Mouse (Mus musculus) T-helper 2 cell (primary cell): ENCODE measurements around the gene Gng2.

Experiments
- in situ Hi-C: fragments of 300-600 bp; cut with MboI, MseI; formaldehyde crosslinking; loops from one replicate; pipeline ENCODE4 v1.15.1; 2025; ENCODE audit warnings: high pct_unique_total_duplicates

Gene Gng2

GRCm38 (mm10) chr14:19977271-19978024, at the start of gene Gng2:
TSS of gene Gng2 (minus strand) at chr14:19977627.
- in situ Hi-C loops, result no loop called here

DNA sequence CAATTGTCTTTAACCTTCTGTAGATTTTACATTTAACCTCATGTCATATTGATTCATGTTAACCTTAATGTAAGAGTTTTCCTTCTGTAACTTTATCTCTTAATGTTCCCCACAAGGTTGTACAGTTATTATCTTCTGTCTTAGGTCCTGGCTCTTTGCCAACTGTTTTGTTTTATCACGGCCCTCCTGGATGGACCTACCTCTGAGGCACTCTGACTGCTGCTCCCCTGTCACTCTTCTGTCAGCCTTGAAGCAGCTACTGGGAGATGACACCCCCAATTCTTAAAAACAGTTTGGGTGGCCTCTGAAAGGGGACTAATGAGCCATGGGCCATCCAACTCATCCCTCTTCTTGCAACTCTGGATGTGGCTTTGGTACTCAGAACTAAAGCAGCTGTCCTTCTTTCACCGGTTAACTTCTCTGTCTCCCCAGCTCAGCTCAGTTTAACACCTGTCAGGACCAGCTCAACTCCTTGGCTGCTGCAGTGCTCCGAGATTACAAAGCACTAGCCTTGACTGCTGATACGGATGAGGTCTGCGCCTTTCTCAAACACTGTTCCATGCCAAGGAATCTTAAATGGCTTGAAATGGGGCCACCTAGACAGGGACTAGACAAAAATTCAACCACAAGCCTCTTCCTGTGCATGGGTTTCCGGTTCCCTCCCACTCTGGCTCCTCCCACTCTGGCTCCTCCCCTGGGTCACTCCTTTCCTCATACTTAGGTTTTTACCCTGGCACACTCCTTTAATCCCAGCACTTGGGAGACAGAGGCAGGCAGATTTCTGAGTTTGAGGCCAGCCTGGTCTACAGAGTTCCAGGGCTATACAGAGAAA, 47.7 kb upstream of the Gng2 start:
- in situ Hi-C loops, result no loop called here

- in situ Hi-C loops, result no loop called here
Measured at GRCm38 (mm10) chr14:20023939-20024338, 46.5 kb upstream of the Gng2 start.

DNA sequence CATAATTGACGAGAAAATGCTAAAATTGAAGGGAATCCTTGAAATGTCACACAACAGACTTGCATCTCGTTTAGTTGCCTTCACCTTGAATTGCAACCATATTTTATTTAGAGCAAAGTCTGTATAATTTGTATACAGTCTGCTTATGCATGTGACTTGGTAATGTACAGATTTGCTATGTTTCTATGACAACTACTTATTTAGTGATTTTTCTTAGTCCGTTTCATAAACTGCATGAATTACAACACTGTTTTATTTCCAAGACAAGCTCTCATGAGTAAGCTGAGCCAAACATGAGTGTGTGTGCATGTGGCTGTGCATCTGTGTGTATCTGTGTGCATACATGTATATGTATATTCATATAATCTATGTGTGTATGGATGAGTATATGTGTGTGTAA, 42.1 kb upstream of the Gng2 start:
- in situ Hi-C loops, result no loop called here

- in situ Hi-C loops, result no loop called here
Measured at GRCm38 (mm10) chr14:20012506-20013275, 35.3 kb upstream of the Gng2 start.

GRCm38 (mm10) chr14:20007446-20007845, 30.0 kb upstream of the Gng2 start:
- in situ Hi-C loops, result no loop called here

- in situ Hi-C loops, result no loop called here
Measured at GRCm38 (mm10) chr14:20004777-20005289, 27.4 kb upstream of the Gng2 start.

DNA sequence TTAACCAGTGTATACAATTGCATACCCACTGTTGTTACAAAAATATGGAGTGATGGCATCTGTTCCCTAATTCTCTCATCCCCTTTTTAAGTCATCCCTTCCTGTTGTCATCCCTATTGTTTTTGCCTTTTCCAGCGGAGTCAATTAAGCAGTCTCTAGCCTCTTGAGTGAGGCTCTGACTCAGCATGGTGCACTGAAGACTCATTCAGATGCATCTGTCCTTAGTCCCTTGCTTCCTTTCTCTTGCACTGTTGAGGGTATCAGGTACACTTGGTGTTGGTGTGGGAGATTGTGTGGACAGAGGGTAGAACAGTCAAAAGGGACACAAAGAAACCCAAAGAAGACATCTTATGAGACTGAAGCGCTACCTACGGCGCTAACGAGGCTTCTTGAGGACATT, 19.4 kb upstream of the Gng2 start:
- in situ Hi-C loops, result no loop called here

DNA sequence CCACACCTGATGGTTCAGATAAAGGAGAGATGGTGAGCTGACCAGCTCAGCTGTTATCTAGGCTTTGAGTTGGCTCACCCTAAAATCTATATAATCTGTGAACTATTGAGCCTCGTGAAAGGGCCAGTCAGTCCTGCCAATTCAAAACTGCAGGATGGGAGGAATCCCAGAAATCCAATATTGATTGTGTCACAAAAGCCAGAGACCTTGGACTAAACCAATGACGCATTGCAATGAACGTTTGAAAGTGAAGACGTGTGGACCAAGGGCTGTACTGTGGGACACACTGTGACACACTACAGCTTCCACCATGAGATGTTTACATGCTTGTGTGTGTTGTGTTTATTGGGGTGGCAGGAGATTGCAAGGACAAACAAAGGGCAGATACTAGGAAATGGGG, 18.5 kb upstream of the Gng2 start:
- in situ Hi-C loops, result no loop called here

DNA sequence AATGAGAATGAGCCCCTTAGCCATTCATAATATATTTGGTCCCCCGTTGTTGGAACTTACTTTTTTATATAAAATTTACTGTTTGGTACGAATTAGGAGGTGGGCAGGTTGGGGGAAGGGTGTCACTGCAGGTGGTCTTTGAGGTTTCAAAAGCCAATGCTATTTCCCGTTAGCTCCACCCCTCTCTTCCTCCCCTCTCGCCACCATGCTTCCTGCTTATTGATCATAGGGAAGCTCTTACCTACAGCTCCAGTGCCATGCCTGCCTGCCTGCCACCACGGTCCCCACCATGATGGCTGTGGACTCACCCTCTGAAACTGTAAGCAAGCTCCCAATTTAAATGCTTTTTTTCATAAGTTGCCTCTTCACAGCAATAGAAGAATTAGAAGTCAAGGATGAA, 16.6 kb upstream of the Gng2 start:
- in situ Hi-C loops, result no loop called here

DNA sequence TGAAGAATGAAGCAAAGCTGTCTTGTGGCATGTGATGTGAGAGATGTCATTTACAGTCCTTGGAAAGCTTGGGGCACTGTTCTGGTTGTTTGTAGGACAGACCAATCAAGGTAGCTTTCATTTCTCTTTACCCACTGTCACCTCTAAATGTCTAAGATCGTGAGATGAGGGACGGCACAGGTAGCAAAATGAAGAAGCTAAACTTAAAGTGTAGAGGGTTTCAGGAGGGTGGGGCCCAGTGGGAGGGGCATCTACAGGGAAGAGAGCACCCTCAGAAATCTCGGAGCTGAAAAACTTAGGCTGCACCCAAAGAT, 16.1 kb upstream of the Gng2 start:
- in situ Hi-C loops, result no loop called here

- in situ Hi-C loops, result no loop called here
Measured at GRCm38 (mm10) chr14:19992873-19993569, 15.6 kb upstream of the Gng2 start.

DNA sequence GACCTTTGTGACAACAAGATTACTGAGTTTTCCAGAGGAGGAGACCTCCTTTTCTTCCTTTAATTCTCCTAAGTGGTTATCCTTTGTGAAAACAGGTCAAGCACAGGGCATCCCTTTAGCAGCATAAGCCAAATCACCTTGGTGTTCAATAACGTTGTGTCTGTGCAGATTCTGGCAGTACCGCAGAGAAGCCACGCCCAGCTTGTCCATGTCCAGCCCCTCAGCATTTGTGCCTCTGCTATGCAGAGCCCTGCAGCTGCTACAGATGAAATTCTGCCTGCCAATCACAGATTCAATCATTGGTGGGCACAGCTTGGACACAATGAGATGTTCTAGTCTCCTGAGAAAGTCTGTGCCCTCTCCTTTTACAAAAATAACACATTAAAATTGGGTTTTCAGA, 14.4 kb upstream of the Gng2 start:
- in situ Hi-C loops, result no loop called here

DNA sequence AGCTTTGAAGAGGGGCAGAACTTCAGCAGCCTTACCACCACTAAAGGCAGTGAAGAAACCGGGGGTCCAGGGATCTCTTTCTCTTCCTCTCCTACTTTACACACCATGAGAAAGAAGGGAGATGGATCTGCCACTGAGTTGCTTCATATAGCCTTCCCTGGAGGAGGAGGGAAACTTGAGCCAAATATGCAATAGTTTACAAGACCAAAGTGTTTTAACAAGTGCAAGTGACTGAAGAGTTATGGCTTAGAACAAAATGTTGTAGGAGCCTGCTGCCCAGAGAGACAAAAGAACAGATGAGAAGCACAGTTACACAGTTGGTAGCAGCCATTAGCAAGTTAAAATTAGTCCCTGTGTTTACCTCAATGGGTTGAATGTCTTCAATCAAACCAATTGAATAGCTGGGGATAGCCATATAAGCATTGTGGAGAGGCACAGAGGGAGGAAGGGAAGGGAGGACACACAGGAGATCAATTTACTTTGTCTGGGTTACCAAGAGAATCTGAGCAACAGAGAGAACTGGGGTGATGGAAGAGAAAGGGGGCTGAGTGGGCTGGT, 13.1 kb upstream of the Gng2 start:
- in situ Hi-C loops, result no loop called here

DNA sequence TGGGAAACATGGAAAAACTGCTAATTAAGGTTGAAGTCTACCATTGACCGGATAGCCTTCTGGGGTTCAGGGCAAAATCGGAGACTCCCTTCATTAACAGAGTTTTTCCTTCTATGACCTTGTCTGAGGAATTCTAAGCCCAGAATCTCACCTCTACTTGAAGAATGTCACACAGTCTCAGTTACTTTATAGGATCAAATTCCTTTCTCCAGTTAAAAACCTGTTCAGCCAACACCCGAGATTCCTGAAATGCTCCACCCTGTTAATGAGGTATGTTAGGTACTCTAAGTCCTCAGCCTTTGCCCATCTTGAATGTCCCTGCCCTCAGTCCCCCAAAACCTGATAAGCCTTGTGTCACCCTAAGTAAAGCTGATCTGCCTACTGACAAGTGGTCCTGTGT, 11.0 kb upstream of the Gng2 start:
- in situ Hi-C loops, result loop anchor here (10.0 kb wide), 1 partner anchor 164 kb away; the partner anchor contains the start of gene Rtraf

DNA sequence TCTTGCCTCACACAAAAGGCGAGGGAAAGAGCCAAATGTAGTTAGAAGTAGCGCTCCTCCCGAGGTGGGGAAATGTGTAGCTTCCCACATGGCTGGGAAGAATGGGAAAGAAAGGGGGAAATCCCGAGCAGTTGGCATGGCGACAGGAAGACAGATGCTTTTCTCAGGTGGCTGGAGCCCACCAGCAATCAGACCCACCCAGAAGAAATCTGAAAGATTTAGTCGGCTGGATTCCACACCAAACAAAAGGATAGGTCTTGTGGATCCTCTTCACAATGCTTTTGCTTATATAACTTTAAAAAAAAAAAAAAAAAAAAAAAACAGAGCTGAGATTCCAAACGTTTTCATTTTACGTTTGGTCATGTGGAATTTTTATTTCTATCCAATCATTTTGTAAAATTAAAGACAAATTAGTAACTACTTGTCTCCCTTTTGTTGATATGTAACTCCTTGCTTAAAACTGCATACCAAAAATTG, 10.0 kb upstream of the Gng2 start:
- in situ Hi-C loops, result loop anchor here (10.0 kb wide), 1 partner anchor 163 kb away; the partner anchor contains the start of gene Rtraf

DNA sequence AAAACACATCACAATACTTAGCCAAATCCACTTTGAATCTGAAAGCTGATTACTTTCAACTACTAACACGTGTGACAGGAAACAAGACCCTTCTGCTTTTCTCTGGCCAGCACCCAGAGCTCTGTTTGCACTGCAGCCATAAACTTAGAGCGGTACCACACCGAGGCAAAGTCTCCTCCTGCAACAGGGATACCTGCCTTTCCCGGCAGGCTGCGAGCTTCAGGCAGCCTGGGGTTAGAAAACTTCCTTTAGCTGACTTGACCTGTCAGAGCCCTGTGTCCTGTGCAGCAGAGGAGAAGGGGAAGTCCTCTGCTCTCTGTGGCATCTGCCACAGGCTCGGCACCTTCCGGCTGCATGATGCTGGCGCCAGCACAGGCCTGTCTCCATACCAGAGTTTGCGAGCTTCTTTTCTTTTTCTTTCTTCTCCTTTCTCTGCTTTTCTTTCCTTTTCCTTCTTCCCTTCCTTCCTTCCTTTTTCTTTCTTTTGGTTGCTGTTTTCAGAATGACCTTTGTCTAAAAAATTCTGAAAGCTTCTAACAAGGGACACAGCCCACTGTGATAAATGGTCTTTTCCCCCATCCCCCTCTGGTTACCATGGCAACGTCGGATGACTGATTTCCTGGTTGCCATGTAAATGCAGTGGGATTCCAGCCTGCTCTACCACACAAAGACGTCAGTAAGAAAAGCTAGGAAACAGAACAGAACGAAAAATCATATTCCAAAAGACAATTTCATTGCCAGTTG, 9.4 kb upstream of the Gng2 start:
- in situ Hi-C loops, result loop anchor here (10.0 kb wide), 1 partner anchor 162 kb away; the partner anchor contains the start of gene Rtraf

GRCm38 (mm10) chr14:19985912-19986613, 8.6 kb upstream of the Gng2 start:
- in situ Hi-C loops, result loop anchor here (10.0 kb wide), 1 partner anchor 161 kb away; the partner anchor contains the start of gene Rtraf
